Comparison of ENCODE assay signal across 17 mouse cellular contexts in genomic region chr12:49622264-49622663, GRCm38 (mm10).
"Had no signal": no experiment of that assay in that cellular context is flagged by ENCODE, and none has a peak within 500 bp of the region (broad histone marks: within the 10 kb centered on the region; RNA-seq: fewer than 3 reads in every experiment).

No protein-coding gene starts in this region.

- H3K4me3 ChIP-seq: lung, embryonic 15.5 days; megakaryocyte, embryonic 14.5 days; midbrain, embryonic 13.5 days; midbrain, embryonic 15.5 days; neural tube, embryonic 12.5 days; stomach, embryonic 15.5 days had no signal

- H3K36me3 ChIP-seq: lung, embryonic 15.5 days; midbrain, embryonic 13.5 days; midbrain, embryonic 15.5 days; neural tube, embryonic 12.5 days; stomach, embryonic 15.5 days had no signal

- H3K4me1 ChIP-seq: lung, embryonic 15.5 days; megakaryocyte, embryonic 14.5 days; midbrain, embryonic 13.5 days; midbrain, embryonic 15.5 days; neural tube, embryonic 12.5 days; stomach, embryonic 15.5 days had no signal

- ATAC-seq: lung, postnatal 0 days; midbrain, embryonic 13.5 days; midbrain, embryonic 15.5 days had no signal

- H3K4me2 ChIP-seq: lung, embryonic 15.5 days; midbrain, embryonic 11.5 days; midbrain, embryonic 13.5 days; midbrain, embryonic 15.5 days; neural tube, embryonic 12.5 days; stomach, embryonic 15.5 days had no signal

- H3K27me3 ChIP-seq: lung, embryonic 15.5 days; megakaryocyte, embryonic 14.5 days; midbrain, embryonic 13.5 days; midbrain, embryonic 15.5 days; neural tube, embryonic 12.5 days; stomach, embryonic 15.5 days had no signal

- H3K9me3 ChIP-seq: lung, embryonic 15.5 days; megakaryocyte, embryonic 14.5 days; midbrain, embryonic 13.5 days; midbrain, embryonic 15.5 days; neural tube, embryonic 12.5 days; stomach, embryonic 15.5 days had no signal

- H3K27ac ChIP-seq: lung, embryonic 15.5 days; macrophage; midbrain, embryonic 13.5 days; midbrain, embryonic 15.5 days; neural tube, embryonic 12.5 days; stomach, embryonic 15.5 days; stomach, postnatal 0 days had no signal

- H3K9ac ChIP-seq: lung, embryonic 15.5 days; midbrain, embryonic 13.5 days; midbrain, embryonic 15.5 days; neural tube, embryonic 12.5 days; stomach, embryonic 15.5 days had no signal

- DNase-seq: lung, adult 2 months; lung, postnatal 14 days; lung, postnatal 36 days; right cerebral cortex, postnatal 14 days; thymus, adult 2 months; thymus, postnatal 25 days; thymus, postnatal 4 days had no signal
